Mouse (Mus musculus): Measurements from ENCODE around the gene Aldh16a1.

DNA sequence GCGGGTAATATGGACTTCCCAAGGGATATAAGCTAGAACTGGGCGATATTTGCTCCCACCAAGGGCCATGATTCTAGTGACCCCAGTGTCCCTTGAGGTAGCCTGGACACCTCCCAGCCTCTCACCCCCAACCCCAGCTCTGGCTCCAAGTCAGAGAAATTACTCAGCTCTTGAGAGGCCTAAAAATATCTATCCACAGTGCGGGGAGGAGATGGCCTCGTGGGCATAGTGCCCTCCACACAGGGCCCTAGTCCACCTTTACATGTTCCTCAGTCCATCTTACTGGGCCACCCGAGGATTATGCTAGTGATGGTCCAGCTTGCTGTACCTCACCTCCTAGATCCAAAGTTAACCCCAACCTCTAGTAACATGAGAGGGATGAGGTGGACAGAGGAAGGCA lies 10.4 kb upstream of the Aldh16a1 start:
- TF ChIP-seq CTCF (conservative IDR thresholded peaks at IDR 0.05; ENCODE audit: insufficient read depth, insufficient read length, low read depth, low read length) (no peak), POLR2A (IDR thresholded peaks at IDR 0.05; ENCODE audit: low read depth, low read length) (no peak)

All from kidney, adult 2 months (tissue).